Mouse (Mus musculus) gastrocnemius, adult 18-20 months (tissue): ENCODE data around the gene Senp7. TPM values are rescaled to one million over a fixed set of nuclear protein-coding genes. Genes with fewer than 3 reads are reported as not detected.
"Not testable (repeated sequence)": the region's sequence is repeated elsewhere in the genome, so short reads cannot be mapped to it uniquely, and the experiment has no call there.

Source experiments
- DNase-seq: peaks from one replicate; pipeline ENCODE4 v3.0.0; 2021; ENCODE audit warnings: low spot score
- microRNA-seq: library from miRNA; unstranded; fragments of <30 nt; microRNA quantifications from one replicate; pipeline ENCODE4 v1.2.0, GENCODE M21; 2021
- total RNA-seq, 2 experiments: library from RNA; stranded (reverse); gene quantifications; 2 replicates each; pipeline ENCODE4 v1.2.3; 2021

Senp7 gene
- total RNA-seq, 2 experiments from 2014 or later = 7.2 to 10.0 TPM

- no peak for DNase-seq
These were observed 75.9 kb downstream of the Senp7 start for GRCm38 (mm10) chr16:56124045-56124444.

DNA sequence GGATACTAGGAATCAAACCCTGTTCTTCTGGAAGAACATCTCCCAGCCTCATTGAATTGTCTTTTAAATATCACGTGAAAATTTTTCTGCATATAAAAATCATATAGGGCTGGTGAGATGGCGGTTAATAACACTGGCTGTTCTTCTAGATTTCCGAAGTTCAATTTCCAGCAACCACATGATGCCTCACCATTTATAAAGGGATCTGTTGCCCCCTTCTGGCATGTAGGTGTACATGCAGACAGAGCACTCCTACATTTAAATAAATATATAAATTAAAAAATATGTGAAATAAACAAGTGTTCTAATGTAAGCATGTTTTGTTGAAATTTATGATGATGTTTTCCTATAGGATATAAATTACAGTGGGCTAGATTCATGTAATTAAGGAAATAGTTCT is 83.5 kb downstream of the Senp7 start:
- peak; percentile 31 for DNase-seq

DNA sequence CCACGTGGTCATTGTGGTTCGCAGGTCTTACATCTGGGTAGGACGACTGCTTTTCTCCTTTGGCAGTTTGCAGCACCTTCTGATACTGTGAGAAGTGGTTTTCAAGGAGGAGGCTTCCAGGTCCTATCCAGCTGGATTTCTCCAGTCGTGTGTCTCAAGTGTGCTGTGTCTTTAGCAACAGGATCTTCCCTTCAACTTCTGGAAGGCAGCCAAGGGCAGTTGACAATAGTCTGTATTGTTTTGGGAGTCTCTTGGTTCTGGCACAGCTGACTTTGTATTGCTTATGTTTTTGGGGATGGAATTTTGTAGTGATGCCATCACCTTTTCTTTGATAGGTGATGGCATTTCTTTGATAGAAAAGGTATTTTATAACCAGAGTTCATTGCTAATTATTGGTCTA is 86.0 kb downstream of the Senp7 start:
- no peak for DNase-seq

GRCm38 (mm10) chr16:56137672-56138071 is 89.5 kb downstream of the Senp7 start:
- DNase-seq = not testable (repeated sequence)

DNA sequence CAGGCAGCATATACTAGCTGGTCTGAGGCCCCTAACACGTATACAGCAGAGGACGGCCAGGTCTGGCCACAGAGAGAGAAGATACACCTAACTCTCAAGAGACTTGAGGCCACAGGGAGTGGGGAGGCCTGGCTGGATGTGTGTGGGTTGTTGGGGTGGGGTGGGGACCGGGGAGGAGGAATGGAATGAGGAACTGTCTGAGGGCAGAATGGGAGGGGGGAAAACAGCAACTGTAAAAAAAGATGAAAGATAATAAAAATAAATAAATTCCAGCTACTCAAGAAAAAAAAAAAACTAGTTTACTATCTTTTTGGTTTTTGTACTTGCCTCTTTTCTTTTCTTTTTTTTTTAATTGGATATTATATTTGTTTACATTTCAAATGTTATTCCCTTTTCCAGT is 91.8 kb downstream of the Senp7 start:
- no peak for DNase-seq

DNA sequence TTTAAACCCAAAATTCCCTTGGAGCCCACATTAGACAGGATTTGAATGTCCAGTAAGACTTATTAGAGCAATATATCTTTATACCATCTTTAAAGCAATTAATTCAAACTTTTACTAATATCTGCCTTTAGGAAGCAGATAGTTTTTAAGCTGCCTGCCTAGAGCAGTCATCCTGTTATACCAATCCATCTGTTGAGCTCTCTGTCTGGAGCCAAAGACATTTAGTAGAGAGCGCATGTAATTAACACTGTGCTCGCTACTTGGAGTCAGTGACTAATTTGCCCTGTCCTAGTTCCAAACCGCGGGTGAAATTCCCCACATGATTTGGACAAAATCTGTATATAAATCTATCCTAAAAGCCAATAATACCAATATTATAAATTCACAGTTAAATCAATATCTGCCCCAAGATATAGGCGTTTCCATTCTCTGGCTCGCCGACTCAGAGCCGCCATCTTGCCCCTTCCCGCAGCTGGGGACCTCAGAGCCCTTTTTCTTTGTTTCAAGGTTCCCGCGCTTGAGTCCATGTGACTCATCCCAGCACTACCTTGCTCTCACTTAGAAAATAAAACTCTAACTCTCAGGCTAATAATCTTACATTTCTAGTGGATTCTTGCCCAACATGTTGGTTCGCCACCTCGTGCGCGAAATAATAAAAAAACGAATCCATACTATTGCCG is 96.9 kb downstream of the Senp7 start:
- DNase-seq = no peak

DNA sequence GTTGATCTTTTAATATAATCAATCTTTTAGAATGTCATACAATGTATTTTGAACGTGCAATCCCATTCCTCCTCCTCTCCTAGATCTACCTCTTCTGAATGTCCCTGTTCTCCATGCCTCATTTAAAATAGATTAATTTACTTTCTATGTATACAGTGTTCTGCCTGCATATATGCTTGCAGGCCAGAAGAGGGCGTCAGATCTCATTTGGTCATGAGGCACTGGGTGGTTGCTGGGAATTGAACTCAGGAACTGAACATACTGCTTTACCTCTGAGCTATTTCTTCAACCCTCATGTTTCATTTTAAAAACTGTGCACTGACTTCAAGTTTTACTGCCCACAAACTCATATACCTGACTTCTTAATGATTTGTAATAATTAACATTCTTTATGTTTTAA is 99.5 kb downstream of the Senp7 start:
- DNase-seq = no peak

DNA sequence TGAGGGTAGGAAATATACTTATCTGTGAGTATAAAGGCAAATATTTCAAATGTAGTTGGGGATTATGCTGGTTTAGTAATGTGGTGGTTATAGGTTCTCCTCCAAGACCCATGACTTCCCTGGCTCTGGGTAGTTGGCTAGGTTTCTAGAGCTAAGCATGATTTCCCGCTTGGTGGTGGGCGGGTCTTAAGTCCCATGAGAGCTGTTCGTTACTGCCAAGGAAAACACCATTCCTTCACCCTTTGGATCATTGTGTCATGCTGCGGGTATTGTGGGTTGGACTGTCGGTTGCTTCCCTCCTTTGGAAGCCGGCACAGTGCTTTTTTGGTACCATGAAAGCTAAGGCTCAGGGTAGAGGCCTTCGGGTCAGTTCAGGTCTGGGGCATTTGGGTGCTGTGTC is 115.3 kb downstream of the Senp7 start:
- DNase-seq = no peak

DNA sequence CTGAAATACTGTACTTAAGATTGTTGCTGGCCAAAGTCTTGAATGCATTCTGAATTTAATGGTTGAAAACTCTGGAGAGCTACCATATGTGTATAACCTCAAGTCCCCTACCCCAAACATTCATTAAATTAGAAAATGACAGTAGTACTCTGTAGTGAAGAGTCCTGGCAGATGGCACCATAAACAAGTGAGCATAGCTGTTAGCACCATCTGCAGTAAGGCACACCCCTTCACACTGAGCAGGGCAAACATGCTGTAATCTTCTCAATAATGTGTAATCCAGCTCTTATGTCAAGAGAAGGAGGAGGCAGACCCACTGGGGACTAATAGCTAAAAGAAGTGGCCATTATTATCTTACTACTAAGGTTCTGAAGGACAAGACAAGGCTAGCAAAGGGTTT is 122.1 kb downstream of the Senp7 start:
- DNase-seq = no peak

- DNase-seq = no peak
These were observed 127.9 kb downstream of the Senp7 start for GRCm38 (mm10) chr16:56175867-56176581.

- DNase-seq = no peak
These were observed 138.7 kb downstream of the Senp7 start for GRCm38 (mm10) chr16:56186863-56187262.

DNA sequence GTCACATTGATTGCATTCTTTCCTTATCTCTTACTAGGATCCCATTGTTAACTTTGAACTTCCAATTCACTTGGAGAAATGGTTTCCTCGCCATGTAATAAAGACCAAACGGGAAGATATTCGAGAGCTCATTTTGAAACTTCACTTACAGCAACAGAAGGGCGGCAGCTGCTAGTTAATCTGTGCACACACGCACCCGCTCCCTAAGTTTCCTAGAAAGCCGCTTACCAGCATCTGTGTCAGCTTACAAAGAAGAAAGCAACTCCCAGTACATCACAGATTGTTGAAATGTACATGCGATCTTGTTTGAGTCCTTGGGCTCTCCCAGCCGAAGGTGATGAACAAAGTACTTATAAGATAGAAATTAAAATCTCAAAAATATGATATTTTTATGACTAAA is 140.1 kb downstream of the Senp7 start:
- DNase-seq = no peak

DNA sequence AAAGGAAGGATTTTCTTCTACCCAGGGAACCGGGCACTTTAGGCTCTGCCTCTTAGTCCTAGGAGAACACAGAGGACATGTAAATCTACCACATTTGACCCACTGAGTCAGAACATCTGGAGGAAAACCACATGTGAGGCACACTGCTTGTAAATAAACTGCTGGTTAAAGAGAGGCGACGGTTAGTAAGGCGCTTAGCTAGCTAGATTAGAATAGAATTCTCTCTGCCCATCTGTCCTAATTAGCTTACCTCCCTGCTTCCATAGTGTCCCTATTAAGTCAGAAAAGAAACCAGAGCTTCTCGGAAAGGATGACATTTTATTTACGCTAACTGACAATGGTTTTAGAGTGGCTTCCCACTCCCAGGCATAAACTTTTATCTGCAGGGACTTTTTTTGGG is 155.9 kb downstream of the Senp7 start, which contains the start of gene Impg2:
Impg2 (plus strand) TSS at position 263 of the 400 bp plus-strand sequence.
- DNase-seq = no peak

DNA sequence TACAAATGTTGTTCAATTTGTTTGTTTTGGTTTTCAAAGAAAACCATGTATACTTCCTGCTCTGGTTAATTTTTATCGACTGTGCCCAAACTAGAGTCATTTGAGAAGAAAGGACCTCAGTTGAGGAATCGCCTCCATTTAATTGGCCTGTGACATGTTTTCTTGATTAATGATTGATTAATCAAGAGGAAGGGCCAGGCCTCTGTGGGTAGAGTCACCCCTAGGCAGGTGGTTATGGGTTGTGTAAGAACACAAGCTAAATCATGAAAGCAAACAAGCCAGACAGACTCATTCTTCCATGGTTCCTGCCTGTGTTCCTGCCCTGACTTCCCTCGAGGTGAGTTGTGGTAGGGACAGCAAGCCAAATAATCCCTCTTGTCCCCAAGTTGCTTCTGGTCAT is 164.6 kb downstream of the Senp7 start:
- no peak for DNase-seq

DNA sequence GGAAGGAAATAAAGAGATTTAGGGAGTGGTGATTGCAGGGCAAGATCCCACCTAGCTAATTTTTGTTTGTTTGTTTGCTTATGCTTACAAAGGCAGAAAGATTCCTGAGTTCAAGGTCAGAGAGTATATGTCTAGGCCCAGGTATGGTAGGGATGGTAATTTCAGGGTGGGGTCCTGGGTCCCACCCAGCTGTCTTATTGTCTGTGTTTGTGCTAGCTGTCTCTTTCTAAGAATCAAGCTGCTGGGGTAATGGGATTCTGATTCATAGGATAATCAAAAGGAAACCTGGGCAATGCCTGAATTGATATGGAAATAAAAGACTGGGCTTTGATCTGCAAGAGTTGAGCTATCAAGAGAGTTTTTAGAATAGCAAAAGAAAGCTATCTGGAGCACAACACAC is 179.5 kb downstream of the Senp7 start:
- no peak for DNase-seq

DNA sequence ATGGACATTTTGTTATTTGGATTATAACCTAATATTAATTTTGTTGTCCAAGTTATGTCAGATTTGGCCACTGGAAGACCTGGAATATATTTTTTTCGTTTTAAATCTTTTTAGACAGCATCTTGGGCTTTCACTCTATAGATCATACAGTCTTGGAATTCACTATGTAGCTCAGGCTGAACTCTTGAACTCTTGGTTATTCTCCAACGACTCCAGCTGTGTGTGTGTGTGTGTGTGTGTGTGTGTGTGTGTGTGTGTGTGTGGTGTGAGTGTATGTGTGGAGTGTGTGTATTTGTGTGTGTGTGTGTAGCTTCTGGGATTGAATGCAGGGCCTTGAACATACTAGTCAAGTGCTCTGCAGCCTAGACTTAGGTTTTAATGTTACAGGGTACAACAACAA is 181.3 kb downstream of the Senp7 start:
- DNase-seq = no peak

DNA sequence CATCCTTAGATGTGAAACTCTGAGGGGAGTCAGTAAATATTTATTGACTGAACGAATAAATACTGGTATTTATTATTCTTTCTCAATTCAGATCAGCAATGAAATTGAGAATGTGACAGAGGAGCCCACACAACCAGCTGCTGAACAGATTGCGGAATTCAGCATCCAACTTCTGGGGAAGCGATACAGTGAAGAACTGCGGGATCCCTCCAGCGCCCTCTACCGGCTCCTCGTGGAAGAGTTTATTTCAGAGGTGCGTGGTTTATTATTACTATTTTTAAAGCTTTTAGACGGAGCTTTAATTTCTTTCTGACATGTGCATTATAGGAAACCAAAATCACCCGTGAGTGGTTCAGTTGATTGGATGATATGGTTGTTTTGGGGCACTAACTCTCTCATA is 183.2 kb downstream of the Senp7 start:
- peak; percentile 7 for DNase-seq

- peak; percentile 7 for DNase-seq
These were observed 184.6 kb downstream of the Senp7 start for GRCm38 (mm10) chr16:56232736-56233135.

Small RNA genes within 50 kb of the gene (microRNA-seq; reads per million reads assigned to microRNA genes)
- not detected for gene Gm24047

Other genes starting within 250 kb of the Senp7 start
- 1 to 10 TPM in 1 of 2 experiments, under 1 TPM in 1; 0.75 to 1.3 TPM for gene Nfkbiz, start 209.4 kb upstream of the Senp7 start, total RNA-seq
- under 1 TPM; 0.25 to 0.38 TPM for gene Nxpe3, start 153.1 kb upstream of the Senp7 start, total RNA-seq
- gene Cep97, start 113.5 kb upstream of the Senp7 start, total RNA-seq = 1 to 10 TPM; 5.9 to 6.4 TPM
- 100 to 1,000 TPM; 638 to 646 TPM for gene Rpl24, start 82.1 kb upstream of the Senp7 start, total RNA-seq
- 10 to 100 TPM; 10.1 to 12.9 TPM for gene Zbtb11, start 74.5 kb upstream of the Senp7 start, total RNA-seq
- gene Pcnp, start 18.6 kb upstream of the Senp7 start, total RNA-seq = 10 to 100 TPM; 56.6 to 57.2 TPM
- gene Trmt10c, start 10.5 kb upstream of the Senp7 start, total RNA-seq = 1 to 10 TPM; 8.3 to 9.6 TPM
- not detected for gene Impg2, start 156.0 kb downstream of the Senp7 start, total RNA-seq